Mouse (Mus musculus) cerebellum, adult 2 months (tissue): Measurements from ENCODE around the gene Mpzl1.

ENCODE experiments used
- CTCF ChIP-seq: fragments of 200-500 bp; IDR thresholded peaks from 2 replicates; pipeline ENCODE4 v1.5.1; 2011; ENCODE audit warnings: low read depth, mild to moderate bottlenecking, control low read depth, low read length, moderate library complexity, borderline replicate concordance; ENCODE audit not compliant: insufficient read depth
- POLR2A ChIP-seq: fragments of 200-500 bp; IDR thresholded peaks from 2 replicates; pipeline ENCODE4 v1.6.1; 2011; ENCODE audit warnings: low read length, control low read depth, borderline replicate concordance; ENCODE audit not compliant: insufficient read depth

DNA sequence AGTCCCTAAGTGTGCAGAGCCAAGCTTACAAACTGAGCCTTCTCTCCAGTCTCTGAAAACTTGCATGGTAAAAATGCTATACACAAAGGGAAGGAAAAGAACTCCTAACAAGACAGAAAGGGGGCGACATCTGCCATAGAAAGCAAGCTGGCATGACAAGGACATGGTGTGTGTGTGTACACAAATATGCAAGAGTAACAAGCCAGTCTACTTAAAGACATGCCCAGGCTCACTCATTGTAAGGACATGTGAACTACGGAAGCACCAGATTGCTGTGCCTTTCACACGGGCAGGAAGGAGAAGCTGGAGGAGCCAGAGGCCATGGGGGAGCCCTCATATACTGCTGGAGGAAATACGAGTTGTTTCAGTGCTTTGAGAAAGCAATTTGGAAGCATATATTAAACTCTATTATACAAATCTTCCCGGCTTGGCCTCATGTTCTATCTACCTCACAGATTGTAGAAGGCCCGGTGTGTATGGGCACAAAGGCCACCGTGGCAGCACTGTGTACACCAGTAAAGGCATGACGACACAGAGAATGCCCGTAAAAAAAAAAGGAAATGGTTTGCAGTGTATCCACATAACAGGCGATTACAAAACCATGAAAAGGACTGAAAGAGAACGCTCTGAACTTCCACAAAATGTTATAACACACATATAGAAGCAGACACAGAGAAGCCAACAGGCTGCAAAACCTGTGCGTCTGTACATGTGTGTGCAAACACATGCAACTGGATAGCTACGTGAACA, 46.9 kb upstream of the Mpzl1 start:
- TF ChIP-seq CTCF (no peak), POLR2A (no peak)
